Mouse (Mus musculus) cortical plate, adult 2 months (tissue): ENCODE measurements at regions not wholly inside any gene's neighbourhood (a gene's known extent, or its start where the extent isn't known, plus 50 kb on each side); places are given as distances from the start of the nearest gene placed in this dataset.

Experiments used
- H3K27ac ChIP-seq: fragments of 200-500 bp; 2 replicates; pipeline ENCODE4 v1.5.1; 2012; ENCODE audit warnings: low read length, control low read depth, inconsistent platforms; ENCODE audit not compliant: insufficient read depth
- H3K4me1 ChIP-seq: fragments of 200-500 bp; 2 replicates; pipeline ENCODE4 v1.6.1; 2011; ENCODE audit warnings: low read length; ENCODE audit not compliant: control insufficient read depth, insufficient read depth
- H3K4me3 ChIP-seq: fragments of 200-500 bp; 2 replicates; pipeline ENCODE4 v1.5.1; 2011; ENCODE audit warnings: mild to moderate bottlenecking, low read length, control low read depth; ENCODE audit not compliant: insufficient read depth
- CTCF ChIP-seq: fragments of 200-500 bp; IDR thresholded peaks from 2 replicates; pipeline ENCODE4 v1.5.1; 2011; ENCODE audit warnings: mild to moderate bottlenecking, control low read depth, low read length; ENCODE audit not compliant: insufficient read depth; ENCODE audit errors: extremely low read depth
- POLR2A ChIP-seq: fragments of 200-500 bp; IDR thresholded peaks from 2 replicates; pipeline ENCODE4 v1.6.1; 2011; ENCODE audit warnings: mild to moderate bottlenecking, low read length, control low read depth; ENCODE audit not compliant: insufficient read depth; ENCODE audit errors: extremely low read depth

DNA sequence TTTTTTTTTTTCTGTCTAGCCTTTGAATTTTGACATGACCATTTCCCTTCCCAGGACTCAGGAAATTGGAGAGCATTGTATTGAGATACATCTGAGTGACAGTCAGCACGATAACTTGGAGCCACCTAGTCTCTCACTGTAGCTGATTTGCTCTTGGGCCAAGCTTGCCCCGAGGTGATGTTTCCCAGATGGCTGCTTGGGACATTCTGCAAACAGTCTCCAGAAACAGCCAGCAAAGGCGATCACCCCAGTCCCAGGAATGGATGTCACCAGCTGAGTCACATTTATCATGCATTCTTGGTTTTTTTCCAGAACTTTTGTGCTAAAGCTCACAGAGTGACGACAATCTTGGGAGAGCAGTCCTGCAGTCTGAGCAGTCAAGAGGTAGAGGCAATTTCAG, 119.4 kb downstream of the Cog6 start:
- TF ChIP-seq CTCF: no peak
- TF ChIP-seq POLR2A: no peak
- Histone ChIP-seq H3K4me3 (no peak overlapping the region), H3K27ac (no peak overlapping the region), H3K4me1 (peaks cover 1% of the 10 kb centered on the region)

DNA sequence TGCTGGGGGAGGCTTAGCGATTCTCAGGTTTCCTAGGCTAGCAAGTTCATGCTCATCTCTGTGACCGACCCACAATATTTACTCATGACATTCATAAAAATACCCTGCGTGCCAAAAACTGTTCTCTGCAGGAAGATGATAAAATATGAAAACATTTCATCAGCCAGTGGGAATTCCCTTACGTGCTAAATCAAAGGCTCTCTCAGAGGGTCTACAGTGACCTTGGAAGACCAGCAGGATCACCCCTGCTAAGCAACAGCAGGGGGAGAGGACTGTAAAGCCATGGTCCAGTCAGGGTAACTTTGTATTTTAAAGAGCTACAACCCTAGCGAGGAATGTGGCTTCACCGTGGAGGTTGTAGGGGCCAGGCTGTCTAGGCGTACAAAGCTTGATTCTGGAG, 120.6 kb downstream of the Cog6 start:
- TF ChIP-seq POLR2A: no peak
- Histone ChIP-seq H3K4me1 (peaks cover 3% of the 10 kb centered on the region), H3K27ac (no peak overlapping the region), H3K4me3 (no peak overlapping the region)

GRCm38 (mm10) chr3:52895751-52896150, 121.3 kb downstream of the Cog6 start:
- TF ChIP-seq CTCF: no peak
- TF ChIP-seq POLR2A: no peak
- no peak overlapping the region for H3K27ac ChIP-seq
- no peak overlapping the region for H3K4me3 ChIP-seq
- peaks cover 3% of the 10 kb centered on the region for H3K4me1 ChIP-seq

DNA sequence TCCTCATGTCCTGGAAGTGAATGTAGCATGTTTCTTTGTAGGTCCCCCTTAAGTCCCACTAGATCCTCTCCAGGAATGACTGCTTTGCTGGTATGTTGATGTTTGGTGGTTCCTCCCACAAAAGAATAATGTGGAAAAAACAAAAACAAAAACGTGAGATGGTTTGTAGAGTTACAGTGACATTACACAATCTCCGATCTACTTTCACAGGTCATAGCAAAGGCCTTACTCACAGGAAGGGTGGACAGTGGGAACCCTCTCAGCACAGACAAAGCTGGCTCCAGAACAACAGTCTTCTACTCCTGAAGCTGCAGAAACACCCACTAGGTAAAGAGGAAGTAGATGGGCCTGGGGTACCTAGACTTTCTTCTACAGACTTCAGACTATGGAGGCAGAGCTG, 122.2 kb downstream of the Cog6 start:
- TF ChIP-seq POLR2A (no peak), CTCF (no peak)
- H3K27ac ChIP-seq: no peak overlapping the region
- peaks cover 3% of the 10 kb centered on the region for H3K4me1 ChIP-seq
- no peak overlapping the region for H3K4me3 ChIP-seq

GRCm38 (mm10) chr3:52889156-52889715, 127.8 kb downstream of the Cog6 start:
- Histone ChIP-seq H3K27ac (no peak overlapping the region), H3K4me3 (no peak overlapping the region), H3K4me1 (peaks cover 3% of the 10 kb centered on the region)
- TF ChIP-seq POLR2A (no peak), CTCF (no peak)

DNA sequence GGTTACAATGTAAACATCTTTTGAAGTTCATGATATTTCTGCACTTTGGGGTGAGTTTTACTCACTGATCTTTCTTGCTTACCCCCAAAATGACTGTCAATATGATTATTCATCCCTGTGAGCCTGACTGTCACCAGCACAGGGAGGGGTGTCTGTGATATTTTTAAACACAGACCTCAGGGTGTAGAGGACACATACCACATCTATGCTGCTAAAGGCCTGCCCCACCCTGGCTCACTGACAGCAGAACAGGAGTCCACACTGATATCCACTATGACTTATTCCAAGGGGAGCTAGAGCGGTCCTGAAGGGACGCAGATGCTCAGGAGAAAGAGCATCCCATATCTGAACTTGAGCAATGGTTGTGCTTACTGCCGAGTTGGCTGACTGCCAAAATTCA, 135.1 kb downstream of the Cog6 start:
- no peak overlapping the region for H3K4me3 ChIP-seq
- H3K27ac ChIP-seq: no peak overlapping the region
- no peaks in the 10 kb centered on the region for H3K4me1 ChIP-seq
- TF ChIP-seq CTCF (no peak), POLR2A (no peak)

DNA sequence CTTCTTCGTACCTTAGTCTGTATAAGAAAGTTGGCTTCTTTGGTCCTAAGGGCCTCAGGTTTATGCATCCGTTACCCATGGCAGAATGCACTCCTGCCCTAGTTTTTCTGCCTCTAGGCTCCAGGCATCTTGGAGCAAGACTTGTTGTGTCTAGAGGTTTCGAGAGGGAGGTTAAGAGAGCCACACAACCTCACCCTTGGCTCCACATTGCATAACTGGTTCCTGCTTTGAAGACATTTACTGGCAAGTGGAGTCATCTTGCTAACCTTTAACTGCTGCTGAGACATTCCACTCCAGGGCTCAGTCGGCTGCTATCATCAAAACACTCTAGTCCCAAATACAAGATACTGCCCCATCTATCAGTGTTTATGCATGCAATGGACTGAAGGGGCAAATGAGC, 135.9 kb downstream of the Cog6 start:
- Histone ChIP-seq H3K4me3 (no peak overlapping the region), H3K27ac (no peak overlapping the region), H3K4me1 (no peaks in the 10 kb centered on the region)
- no peak for TF ChIP-seq CTCF
- TF ChIP-seq POLR2A: no peak

DNA sequence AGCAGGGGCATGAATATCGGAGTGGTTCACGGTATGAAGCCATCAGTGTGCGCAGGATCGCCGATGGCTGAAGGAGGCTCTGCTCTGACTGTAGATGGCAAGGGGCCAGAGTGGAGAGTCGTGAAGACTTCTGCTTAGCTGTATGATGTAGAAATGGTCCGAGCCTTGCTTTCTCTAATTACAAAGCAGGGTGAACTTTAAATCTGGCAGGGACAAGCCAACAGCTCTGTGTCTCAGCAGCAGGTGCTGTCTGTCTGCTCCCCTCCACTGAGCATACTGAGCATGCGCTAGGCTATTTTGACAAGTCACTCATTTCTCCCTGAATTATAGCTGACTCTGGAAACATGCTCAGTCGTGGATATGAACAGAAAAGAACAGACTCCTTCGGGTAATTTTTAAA, 137.3 kb downstream of the Cog6 start:
- Histone ChIP-seq H3K4me1 (no peaks in the 10 kb centered on the region), H3K4me3 (peak overlapping the region; percentile 7; the same call in 1 of the 2 replicates), H3K27ac (no peak overlapping the region)
- TF ChIP-seq POLR2A: no peak
- no peak for TF ChIP-seq CTCF

DNA sequence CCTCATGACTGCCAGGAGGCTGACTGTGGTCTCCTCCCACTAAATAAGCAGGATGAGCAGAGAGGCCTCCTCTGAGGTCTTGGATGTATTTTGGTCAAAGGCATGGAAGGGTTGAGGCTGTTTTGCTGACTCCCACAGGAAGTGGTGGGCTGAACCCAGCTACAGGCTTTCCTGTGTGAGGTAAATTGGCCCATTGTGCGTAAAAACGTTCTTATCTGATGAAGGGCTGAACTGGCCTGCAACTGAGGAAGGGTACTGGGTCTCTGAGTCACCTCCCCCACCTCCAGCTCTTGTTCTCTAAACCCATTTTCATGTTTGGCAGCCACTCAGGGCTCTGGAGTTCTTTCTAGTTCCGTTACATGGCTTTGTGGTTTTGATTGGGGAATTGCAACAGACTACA, 138.7 kb downstream of the Cog6 start:
- no peaks in the 10 kb centered on the region for H3K4me1 ChIP-seq
- TF ChIP-seq POLR2A (no peak), CTCF (no peak)
- no peak overlapping the region for H3K4me3 ChIP-seq
- no peak overlapping the region for H3K27ac ChIP-seq

- TF ChIP-seq CTCF (no peak), POLR2A (no peak)
- Histone ChIP-seq H3K4me3 (no peak overlapping the region), H3K27ac (no peak overlapping the region), H3K4me1 (no peaks in the 10 kb centered on the region)
Measured at GRCm38 (mm10) chr3:52872260-52872659, 144.8 kb downstream of the Cog6 start.
